Mouse (Mus musculus): ENCODE results near the gene Nrxn3. TPM values are rescaled to one million over a fixed set of nuclear protein-coding genes. Genes with fewer than 3 reads are reported as not detected.

Nrxn3 gene
- polyA plus RNA-seq, 1 experiment from 2014 or later: 0.82 TPM

- Histone ChIP-seq H3K4me2 (no peak overlapping the region), H3K4me1 (replicated peaks) (no peaks in the 10 kb centered on the region), H3K27ac (no peak overlapping the region), H3K9ac (no peak overlapping the region), H3K27me3 (no peaks in the 10 kb centered on the region), H3K9me3 (replicated peaks) (no peaks in the 10 kb centered on the region), H3K36me3 (no peaks in the 10 kb centered on the region), H3K4me3 (replicated peaks) (no peak overlapping the region)
- ATAC-seq (ENCODE audit: low read depth) (no peak), DNase-seq (no peak)
- 76% methylated on average over 5 of the region's 5 CpGs for WGBS (ENCODE audit: insufficient replicate concordance)
Observed at GRCm38 (mm10) chr12:88816865-88817264, 94.2 kb downstream of the Nrxn3 start.

- no peaks in the 10 kb centered on the region for H3K4me1 ChIP-seq (replicated peaks)
- no peak overlapping the region for H3K4me3 ChIP-seq (replicated peaks)
- ATAC-seq (ENCODE audit: low read depth) (peak; percentile 20; the same call in 1 of the 2 replicates), DNase-seq (no peak)
- WGBS (ENCODE audit: insufficient replicate concordance): 56% methylated on average over 4 of the region's 4 CpGs
- H3K27ac ChIP-seq: no peak overlapping the region
- H3K9ac ChIP-seq: no peak overlapping the region
- no peaks in the 10 kb centered on the region for H3K27me3 ChIP-seq
- no peaks in the 10 kb centered on the region for H3K36me3 ChIP-seq
- H3K9me3 ChIP-seq (replicated peaks): no peaks in the 10 kb centered on the region
- no peak overlapping the region for H3K4me2 ChIP-seq
Observed at GRCm38 (mm10) chr12:88818622-88819334, 96.1 kb downstream of the Nrxn3 start.

GRCm38 (mm10) chr12:88819335-88819709 is 96.6 kb downstream of the Nrxn3 start:
- peak; percentile 15; the same call in 1 of the 2 replicates for ATAC-seq (ENCODE audit: low read depth)
- Histone ChIP-seq H3K4me3 (replicated peaks) (no peak overlapping the region), H3K36me3 (no peaks in the 10 kb centered on the region), H3K27ac (no peak overlapping the region), H3K4me1 (replicated peaks) (no peaks in the 10 kb centered on the region), H3K9ac (no peak overlapping the region), H3K27me3 (no peaks in the 10 kb centered on the region), H3K9me3 (replicated peaks) (no peaks in the 10 kb centered on the region), H3K4me2 (no peak overlapping the region)
- WGBS (ENCODE audit: insufficient replicate concordance): 45% methylated on average over 5 of the region's 5 CpGs
- DNase-seq: no peak

GRCm38 (mm10) chr12:88820131-88820530 is 97.5 kb downstream of the Nrxn3 start:
- no peaks in the 10 kb centered on the region for H3K27me3 ChIP-seq
- ATAC-seq (ENCODE audit: low read depth): no peak
- H3K27ac ChIP-seq: no peak overlapping the region
- H3K4me3 ChIP-seq (replicated peaks): no peak overlapping the region
- no peaks in the 10 kb centered on the region for H3K36me3 ChIP-seq
- no peak overlapping the region for H3K4me2 ChIP-seq
- no peak for DNase-seq
- no peaks in the 10 kb centered on the region for H3K4me1 ChIP-seq (replicated peaks)
- WGBS (ENCODE audit: insufficient replicate concordance): 33% methylated on average over 3 of the region's 3 CpGs
- H3K9ac ChIP-seq: no peak overlapping the region
- H3K9me3 ChIP-seq (replicated peaks): no peaks in the 10 kb centered on the region

GRCm38 (mm10) chr12:88830851-88831250 is 108.2 kb downstream of the Nrxn3 start:
- no peak for DNase-seq
- Histone ChIP-seq H3K4me2 (no peak overlapping the region), H3K4me1 (replicated peaks) (no peaks in the 10 kb centered on the region), H3K27ac (no peak overlapping the region), H3K27me3 (no peaks in the 10 kb centered on the region), H3K36me3 (no peaks in the 10 kb centered on the region), H3K9me3 (replicated peaks) (no peaks in the 10 kb centered on the region), H3K9ac (no peak overlapping the region), H3K4me3 (replicated peaks) (no peak overlapping the region)
- 67% methylated on average over 1 of the region's 1 CpGs for WGBS (ENCODE audit: insufficient replicate concordance)
- ATAC-seq (ENCODE audit: low read depth): no peak

GRCm38 (mm10) chr12:88835821-88836220 is 113.1 kb downstream of the Nrxn3 start:
- 26% methylated on average over 2 of the region's 2 CpGs for WGBS (ENCODE audit: insufficient replicate concordance)
- H3K9me3 ChIP-seq (replicated peaks): no peaks in the 10 kb centered on the region
- H3K4me1 ChIP-seq (replicated peaks): no peaks in the 10 kb centered on the region
- no peak overlapping the region for H3K27ac ChIP-seq
- no peak overlapping the region for H3K4me3 ChIP-seq (replicated peaks)
- ATAC-seq (ENCODE audit: low read depth) (no peak), DNase-seq (no peak)
- H3K9ac ChIP-seq: no peak overlapping the region
- no peaks in the 10 kb centered on the region for H3K27me3 ChIP-seq
- H3K36me3 ChIP-seq: no peaks in the 10 kb centered on the region
- no peak overlapping the region for H3K4me2 ChIP-seq

- ATAC-seq (ENCODE audit: low read depth): no peak
- DNase-seq: no peak
- Histone ChIP-seq H3K27ac (no peak overlapping the region), H3K4me3 (replicated peaks) (no peak overlapping the region), H3K9ac (no peak overlapping the region), H3K27me3 (no peaks in the 10 kb centered on the region), H3K4me2 (no peak overlapping the region), H3K9me3 (replicated peaks) (no peaks in the 10 kb centered on the region), H3K36me3 (no peaks in the 10 kb centered on the region), H3K4me1 (replicated peaks) (no peaks in the 10 kb centered on the region)
- WGBS (ENCODE audit: insufficient replicate concordance): 71% methylated on average over 7 of the region's 7 CpGs
Observed at GRCm38 (mm10) chr12:88839724-88840123, 117.0 kb downstream of the Nrxn3 start.

GRCm38 (mm10) chr12:88841350-88841749 is 118.7 kb downstream of the Nrxn3 start:
- Histone ChIP-seq H3K9ac (no peak overlapping the region), H3K4me1 (replicated peaks) (no peaks in the 10 kb centered on the region), H3K4me2 (no peak overlapping the region), H3K9me3 (replicated peaks) (no peaks in the 10 kb centered on the region), H3K27ac (no peak overlapping the region), H3K36me3 (no peaks in the 10 kb centered on the region), H3K27me3 (no peaks in the 10 kb centered on the region), H3K4me3 (replicated peaks) (no peak overlapping the region)
- no peak for ATAC-seq (ENCODE audit: low read depth)
- 76% methylated on average over 6 of the region's 6 CpGs for WGBS (ENCODE audit: insufficient replicate concordance)
- no peak for DNase-seq

- WGBS (ENCODE audit: insufficient replicate concordance): 32% methylated on average over 6 of the region's 6 CpGs
- DNase-seq (no peak), ATAC-seq (ENCODE audit: low read depth) (peak; percentile 26; the same call in 1 of the 2 replicates)
- no peak overlapping the region for H3K4me2 ChIP-seq
- H3K4me1 ChIP-seq (replicated peaks): no peaks in the 10 kb centered on the region
- no peaks in the 10 kb centered on the region for H3K36me3 ChIP-seq
- H3K4me3 ChIP-seq (replicated peaks): no peak overlapping the region
- no peaks in the 10 kb centered on the region for H3K9me3 ChIP-seq (replicated peaks)
- no peak overlapping the region for H3K9ac ChIP-seq
- no peak overlapping the region for H3K27ac ChIP-seq
- no peaks in the 10 kb centered on the region for H3K27me3 ChIP-seq
Observed at GRCm38 (mm10) chr12:88850400-88851179, 127.9 kb downstream of the Nrxn3 start.

GRCm38 (mm10) chr12:88854039-88854438 is 131.4 kb downstream of the Nrxn3 start:
- H3K9me3 ChIP-seq (replicated peaks): no peaks in the 10 kb centered on the region
- no peak overlapping the region for H3K9ac ChIP-seq
- no peaks in the 10 kb centered on the region for H3K4me1 ChIP-seq (replicated peaks)
- no peak overlapping the region for H3K27ac ChIP-seq
- no peak overlapping the region for H3K4me2 ChIP-seq
- DNase-seq (no peak), ATAC-seq (ENCODE audit: low read depth) (no peak)
- no peaks in the 10 kb centered on the region for H3K36me3 ChIP-seq
- WGBS (ENCODE audit: insufficient replicate concordance): 69% methylated on average over 4 of the region's 4 CpGs
- H3K4me3 ChIP-seq (replicated peaks): no peak overlapping the region
- no peaks in the 10 kb centered on the region for H3K27me3 ChIP-seq

GRCm38 (mm10) chr12:88857701-88858100 is 135.0 kb downstream of the Nrxn3 start:
- no peaks in the 10 kb centered on the region for H3K9me3 ChIP-seq (replicated peaks)
- H3K27ac ChIP-seq: no peak overlapping the region
- ATAC-seq (ENCODE audit: low read depth): no peak
- H3K9ac ChIP-seq: no peak overlapping the region
- H3K36me3 ChIP-seq: no peaks in the 10 kb centered on the region
- WGBS (ENCODE audit: insufficient replicate concordance): 58% methylated on average over 2 of the region's 2 CpGs
- no peaks in the 10 kb centered on the region for H3K27me3 ChIP-seq
- H3K4me2 ChIP-seq: no peak overlapping the region
- no peak for DNase-seq
- no peak overlapping the region for H3K4me3 ChIP-seq (replicated peaks)
- H3K4me1 ChIP-seq (replicated peaks): no peaks in the 10 kb centered on the region
